Mouse (Mus musculus) adrenal gland, adult 8-10 months (tissue): ENCODE measurements around the gene Sgms1. TPM values are rescaled to one million over a fixed set of nuclear protein-coding genes. Genes with fewer than 3 reads are reported as not detected.

Experiments used
- DNase-seq: peaks from one replicate; pipeline ENCODE4 v3.0.0; 2022
- total RNA-seq, 4 experiments: library from RNA; stranded (reverse); gene quantifications; 2 replicates each; pipeline ENCODE4 v1.2.4; 2022

Gene Sgms1
- total RNA-seq, 4 experiments from 2014 or later = 96.1 to 103 (median 101) TPM

DNA sequence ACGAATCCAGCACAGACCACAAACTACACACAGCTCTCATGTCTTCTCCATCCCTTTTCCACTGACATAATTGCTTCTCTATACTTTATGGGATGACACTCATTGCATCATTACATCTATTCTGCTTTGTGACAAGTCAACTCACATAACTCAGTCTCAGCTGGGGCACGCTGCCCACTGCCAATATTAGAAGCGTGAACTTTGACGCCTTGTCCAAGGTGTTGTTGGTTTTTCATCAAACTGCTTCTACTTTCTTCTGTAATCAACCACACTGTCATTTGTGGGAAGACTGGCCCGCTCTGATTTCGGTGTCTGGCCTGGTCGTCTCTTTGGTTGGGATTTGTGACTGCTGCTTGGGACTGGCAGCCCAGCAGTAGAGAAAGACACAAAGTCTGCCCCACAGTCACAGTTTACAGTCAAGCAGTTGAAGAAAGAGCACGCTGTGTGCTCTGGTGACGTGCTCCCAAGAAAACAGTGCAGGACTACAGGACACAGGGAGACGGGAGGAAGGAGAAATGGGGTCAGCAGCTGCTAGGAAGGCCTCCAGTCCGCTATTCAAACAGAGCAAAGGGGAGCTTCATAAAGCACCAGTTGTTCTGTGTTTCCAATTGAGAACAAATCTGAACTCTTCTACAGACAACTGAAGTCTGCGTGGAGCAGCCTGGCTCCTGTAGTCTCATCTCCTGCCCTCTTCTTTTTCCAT lies 120.2 kb downstream of the Sgms1 start:
- DNase-seq = no peak

DNA sequence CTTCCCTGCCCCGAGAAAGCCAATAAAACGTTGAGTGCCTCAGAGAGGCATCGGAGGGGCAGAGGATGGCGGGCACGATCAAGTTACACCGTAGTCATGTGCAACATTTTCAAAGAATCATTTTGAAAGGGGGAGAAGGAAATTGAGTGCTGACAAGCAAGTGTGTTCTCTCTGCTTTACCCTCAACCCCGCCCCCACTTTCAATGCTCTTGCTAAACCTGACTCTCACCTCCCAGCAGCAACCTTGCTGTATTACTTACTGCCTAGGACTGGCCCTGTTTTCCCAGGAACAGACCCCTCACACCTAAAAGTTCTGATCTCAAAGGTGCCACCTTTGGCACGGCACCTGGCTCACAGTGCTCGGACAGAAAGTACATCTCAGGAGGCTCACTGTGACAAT lies 121.0 kb downstream of the Sgms1 start:
- no peak for DNase-seq

DNA sequence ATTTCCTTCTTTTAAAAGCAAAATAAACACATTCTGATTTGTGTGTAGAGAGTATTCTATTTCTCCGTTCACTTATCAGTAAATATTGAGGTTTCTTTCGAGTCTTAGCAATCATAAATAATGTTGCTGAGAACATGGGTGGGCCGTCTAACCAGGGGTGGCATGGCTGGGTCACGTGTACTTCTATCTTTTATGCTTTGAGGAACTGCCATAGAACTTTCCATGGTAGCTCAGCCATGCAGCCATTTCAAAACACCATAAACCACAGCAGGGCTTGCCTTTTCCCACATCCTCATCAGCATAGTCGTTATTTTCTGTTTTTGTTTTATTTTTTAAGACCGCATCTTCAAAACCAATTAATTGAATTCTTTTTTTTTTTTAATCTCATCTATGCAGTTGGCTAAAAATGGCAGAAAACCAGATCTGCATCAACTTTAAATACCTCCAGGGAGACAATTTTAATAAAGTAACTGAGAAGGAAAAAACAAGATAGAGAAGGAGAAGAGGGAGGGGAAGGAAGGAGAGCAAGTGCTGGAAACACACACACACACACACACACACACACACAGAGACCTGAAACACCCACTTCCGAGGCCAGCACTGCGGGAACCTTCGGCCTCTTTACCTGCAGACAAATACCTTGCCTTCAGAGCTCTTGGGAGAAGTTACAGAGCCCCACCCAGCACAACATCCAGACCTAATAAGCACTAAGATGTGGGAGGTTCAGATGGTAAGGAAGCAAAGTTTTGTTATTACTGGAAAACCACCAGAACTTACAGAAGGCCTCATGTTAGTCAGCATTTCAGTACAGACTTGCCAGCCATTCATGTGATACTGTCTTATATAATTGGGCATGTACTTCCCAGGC lies 122.9 kb downstream of the Sgms1 start:
- no peak for DNase-seq

DNA sequence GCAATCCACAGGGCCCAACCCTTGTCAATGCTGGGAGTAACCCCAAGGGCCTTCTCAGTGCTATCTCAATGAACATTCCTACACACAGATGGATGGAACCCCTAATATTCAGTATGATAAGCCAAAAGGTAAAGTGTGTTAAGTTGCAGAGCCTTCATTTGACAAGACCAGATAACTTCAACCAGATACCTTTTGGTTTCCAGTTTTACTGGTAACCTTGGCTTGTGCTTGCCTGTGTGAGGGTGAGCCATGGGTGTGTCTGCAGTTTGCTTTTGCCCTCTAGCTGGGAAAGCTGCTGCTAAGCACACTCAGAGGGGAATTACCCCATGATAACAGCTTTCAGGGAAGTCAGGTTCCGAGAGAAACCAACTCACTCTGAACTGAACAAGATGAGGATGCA lies 125.8 kb downstream of the Sgms1 start:
- no peak for DNase-seq

DNA sequence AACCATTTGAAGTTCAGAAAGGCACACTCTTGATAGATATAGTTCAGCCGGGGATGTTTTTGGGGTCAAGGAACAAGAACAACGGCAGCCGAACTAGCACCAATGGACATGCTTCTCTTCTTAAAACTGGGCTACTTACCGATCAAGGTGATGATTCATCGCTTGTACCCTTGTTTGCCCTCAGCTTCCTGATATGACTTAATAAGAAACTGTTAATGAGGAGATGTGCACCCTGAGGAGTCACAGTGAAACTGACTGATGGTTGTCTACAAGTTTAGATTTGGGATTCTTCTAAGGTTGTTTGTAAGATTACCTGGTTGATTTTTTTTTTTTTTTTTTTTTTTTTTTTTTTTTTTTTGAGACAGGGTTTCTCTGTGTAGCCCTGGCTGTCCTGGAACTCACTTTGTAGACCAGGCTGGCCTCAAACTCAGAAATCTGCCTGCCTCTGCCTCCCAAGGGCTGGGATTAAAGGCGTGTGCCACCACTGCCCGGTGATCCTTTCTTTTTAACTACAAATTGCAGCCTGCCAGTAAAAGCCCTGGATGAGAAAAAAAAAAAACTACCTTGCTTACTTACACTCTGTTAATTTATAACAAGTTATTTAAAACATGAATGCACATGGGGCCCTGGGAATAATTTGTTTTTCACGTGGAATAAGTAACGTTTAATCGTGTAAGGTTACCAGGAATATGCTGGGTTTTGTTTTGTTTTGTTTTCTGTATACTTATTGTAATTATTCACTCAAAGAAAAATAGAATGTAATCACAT lies 126.5 kb downstream of the Sgms1 start:
- DNase-seq = no peak

DNA sequence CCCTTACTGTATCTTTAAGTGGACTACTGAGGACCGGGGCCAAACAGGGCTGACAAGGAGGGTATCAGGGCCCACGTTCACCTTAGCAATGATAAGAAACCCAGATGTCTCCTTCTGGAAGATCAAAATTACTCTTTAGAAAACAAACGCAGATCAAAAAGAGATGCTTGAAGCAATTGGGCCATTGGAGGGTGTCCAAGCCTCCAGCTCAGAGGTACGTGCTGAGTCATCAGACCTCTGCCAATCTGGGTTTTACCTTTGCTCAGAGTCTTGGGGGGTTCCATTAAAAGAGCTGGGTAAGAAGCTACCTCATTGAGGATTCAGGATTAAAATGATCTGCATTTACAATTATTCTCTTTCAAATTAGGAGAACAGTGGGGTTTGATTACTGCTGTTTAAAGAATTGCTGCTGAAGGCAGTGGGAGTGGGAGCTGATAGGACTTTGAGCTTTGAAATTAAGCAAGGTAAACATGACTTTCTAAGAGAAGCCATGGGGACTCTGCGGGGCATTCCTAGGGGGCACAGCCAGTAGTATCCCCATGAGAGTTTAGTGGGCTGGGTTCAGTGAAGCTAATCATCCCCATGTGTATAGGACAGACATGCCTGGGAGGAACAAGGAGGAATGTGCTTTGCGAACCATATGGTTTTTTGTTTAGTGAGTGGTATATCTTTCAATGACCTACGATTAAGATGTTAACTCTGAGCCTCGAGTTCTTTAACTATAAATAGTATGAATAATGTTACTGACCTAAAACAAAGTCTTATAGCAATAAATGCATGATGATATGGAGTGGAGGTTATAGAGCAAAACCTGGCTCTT lies 128.4 kb downstream of the Sgms1 start:
- no peak for DNase-seq

DNA sequence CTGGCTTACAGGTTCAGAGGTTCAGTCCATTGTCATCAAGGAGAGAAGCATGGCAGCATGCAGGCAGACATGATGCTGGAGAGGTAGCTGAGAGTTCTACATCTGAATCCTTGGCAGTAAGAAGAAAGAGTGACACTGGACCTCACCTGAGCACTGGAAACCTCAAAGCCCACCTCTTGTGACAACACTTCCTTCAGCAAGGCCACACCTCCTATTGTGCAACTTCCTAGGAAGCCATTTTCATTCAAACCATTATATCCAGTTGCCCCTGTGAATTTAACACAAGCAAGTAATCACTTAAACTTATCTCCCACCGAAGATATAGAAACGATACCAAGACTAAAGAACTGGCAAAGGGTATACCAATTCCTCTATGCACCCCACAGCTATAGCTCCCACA lies 129.7 kb downstream of the Sgms1 start:
- DNase-seq = no peak

DNA sequence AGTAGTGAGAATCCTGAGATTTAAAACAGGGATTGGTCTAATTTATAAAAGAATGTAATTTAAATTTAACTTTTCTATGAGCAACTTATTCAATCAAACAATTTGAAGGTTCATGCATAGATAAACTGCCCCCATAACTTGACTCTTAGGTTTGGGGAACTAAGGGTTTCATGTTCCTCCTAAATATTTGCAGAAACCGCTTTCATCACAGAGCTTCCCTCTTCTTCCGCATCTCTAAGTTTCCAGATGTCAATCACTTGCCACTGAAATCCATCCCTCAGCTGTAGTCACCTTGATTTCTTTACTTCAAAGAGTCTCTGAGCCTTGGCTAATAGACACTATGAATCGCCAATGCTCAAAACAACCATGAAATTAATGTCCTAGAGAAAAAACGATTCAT lies 130.5 kb downstream of the Sgms1 start:
- no peak for DNase-seq

DNA sequence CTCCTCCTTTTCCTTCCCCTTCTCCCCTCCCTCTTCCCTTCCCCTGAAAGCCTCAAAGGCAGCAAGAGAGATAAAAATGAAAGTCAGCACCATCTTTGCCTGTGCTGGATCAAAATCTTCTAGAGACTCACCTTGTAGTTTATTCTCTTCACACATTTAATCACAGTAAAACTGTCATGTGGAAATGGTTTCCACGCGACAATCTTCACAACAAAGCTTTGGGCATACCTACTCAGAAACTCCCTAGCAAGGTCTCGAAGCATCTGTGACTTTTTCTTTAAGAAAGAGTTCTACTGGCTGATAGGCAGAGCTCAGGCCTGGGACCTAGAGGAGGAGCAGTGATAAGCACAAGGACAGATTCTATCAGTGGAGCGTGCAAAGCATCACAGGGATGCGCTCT lies 131.4 kb downstream of the Sgms1 start:
- DNase-seq = no peak

DNA sequence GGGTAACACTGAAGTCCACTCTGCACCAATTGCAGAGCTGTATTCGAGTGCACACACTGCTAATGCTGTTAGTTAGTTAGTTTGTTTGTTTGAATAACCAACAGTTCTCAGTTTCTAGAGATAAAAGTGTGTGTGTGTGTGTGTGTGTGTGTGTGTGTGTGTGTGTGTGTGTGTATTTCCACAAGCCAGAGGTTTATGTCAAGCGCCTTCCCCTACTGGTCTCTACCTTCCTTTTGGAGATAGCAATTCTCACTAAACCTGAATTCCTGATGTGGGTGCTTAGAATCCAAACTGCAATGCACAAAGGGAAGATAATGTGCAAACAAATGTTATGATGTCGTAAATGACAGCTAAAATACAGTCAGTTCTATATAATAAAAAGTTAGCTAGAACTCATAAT lies 131.9 kb downstream of the Sgms1 start:
- no peak for DNase-seq

DNA sequence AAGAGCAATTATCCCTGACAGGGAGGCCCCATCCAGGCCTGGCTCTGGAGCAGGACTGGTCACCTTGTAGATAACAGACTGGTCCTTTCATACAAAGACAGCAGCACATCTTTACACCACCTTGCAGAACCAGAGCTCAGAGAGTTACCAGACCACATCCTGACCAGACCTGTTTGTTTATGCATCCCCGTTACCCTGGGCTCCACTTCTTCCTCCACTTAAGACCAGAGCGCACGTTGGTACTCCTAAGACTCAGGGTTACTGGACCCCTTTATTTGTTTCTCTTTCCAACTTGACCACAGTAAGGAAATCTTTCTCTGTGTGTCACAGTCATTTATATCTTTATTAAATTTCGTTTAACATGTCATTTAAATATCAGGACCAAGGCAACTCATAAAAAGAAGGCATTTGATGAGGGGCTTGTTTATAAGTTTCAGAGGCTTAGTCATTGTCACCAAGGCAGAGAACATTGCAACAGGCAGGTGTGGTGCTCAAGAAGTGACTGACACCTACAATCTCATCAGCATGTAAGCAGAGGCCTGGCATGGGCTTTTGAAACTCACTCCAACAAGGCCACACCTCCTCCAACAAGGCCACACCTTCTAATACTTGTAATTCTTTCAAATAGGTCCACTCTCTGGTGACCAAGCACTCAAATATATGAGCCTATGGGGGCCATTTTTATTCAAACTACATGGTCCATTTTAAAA lies 132.7 kb downstream of the Sgms1 start:
- DNase-seq = no peak

DNA sequence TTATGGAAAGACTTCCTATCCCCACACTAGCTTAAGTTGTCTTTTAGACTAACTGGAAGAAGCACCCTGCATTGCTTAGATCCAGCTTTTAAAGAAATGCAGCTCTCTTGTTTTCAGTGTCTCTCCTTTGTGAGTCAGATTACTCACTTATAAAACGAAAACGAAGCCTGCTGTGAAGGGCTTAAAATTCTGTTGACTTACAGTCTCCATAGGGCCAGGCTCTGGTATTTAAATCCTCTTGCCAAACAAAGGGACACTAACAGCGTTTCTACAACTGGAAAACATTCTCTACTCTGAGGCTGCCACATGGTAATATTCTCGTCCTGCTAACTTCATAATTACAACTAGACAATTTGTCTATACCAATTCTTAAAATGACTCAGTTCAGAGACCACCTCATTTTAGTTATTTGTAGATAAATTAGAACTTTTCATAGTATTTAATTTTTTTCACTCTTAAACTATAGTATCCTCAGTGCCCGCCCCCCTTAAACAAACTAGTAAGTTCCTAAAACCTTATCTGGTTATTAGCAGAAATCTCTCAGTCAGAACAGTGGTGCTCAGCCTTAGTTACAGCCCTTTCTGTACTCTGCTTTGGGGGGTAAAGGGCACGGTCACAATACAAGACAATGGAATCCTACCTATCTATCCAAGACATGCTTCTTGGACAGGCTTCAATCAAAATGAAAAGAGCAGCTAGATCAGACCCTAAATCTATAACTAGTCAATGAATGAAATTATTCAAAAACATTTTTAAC lies 133.9 kb downstream of the Sgms1 start:
- no peak for DNase-seq

DNA sequence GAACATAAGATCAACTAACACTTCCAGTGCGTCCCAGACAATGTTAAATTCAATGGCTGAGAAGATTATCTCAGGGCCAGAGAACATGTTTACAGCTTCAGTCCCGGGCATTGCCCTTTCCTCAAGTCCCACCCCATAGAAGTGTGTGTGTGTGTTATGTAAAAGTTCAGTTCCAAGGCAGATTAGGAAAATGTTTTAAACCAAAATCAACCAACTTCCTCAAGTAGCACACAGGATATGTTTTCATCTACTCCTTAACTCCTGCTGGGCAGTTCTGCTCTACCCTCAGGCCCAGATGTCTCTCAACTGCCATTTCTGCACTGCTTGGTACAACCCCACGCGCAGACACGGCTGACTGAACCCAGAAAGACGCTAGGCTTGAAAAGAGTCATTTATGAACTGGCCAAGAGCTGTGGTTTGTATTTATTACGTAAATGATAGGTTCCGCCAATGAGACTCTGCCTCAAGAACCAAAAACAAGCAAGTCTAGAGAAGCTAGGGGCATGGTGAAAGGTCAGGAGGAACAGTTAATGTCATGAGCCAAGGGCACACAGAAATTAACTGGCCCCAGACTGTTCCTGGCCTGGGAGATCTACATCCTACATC lies 134.7 kb downstream of the Sgms1 start:
- DNase-seq = no peak

DNA sequence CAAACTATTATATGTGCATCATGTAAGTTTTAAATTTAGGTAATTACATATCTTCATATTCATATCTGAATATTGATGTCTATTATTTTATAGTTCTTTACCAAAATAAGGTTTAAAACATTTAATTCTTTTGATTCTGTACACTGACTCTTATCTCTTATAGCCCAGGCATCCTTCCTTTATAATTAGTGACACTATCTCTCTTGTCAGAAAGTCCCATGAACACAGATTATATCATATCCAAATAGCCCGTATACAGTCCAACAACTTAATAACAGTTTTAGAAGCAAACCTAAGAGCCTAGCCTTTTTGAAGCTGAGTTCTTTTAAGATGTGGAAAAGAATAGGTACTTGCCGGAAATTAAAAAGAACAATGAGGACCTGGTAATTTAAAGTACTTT lies 135.3 kb downstream of the Sgms1 start:
- no peak for DNase-seq

DNA sequence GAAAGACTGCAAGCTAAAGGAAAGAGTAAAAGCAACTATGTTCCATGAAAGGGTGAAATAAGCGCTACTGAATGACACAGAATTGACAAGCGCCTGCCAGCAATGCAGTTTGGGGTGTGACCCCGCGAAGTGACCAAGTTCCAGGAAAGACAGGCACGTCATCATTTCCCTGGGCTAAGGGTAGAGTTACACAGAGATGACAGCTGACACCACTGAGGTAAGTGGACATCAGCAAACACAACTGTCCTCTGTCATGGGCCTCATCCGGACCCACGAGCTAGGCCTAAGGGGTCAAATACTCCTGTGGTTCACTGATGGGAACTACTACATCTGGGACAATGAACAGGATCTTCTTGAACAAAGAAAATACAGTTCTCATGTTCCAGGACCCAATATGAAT lies 136.5 kb downstream of the Sgms1 start:
- no peak for DNase-seq

DNA sequence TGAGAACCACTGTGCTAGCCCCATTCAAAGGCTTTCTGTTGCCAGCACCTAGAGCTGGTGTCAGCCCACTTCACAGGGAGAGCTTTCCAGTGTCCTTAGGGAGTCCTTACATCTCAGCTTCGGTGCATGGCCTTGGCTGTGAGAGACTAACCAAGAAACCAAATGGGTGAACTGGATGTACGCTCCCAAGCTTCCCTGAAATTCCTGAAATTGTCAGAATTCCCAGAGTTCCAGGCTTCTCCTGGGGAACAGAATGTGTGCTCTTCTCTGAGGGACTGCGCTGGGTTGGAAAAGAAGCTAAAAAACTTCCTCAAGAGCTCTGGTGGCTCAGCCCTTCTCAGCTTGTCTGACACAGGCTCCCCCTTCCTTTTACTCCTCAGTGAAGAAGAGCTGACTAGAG lies 137.1 kb downstream of the Sgms1 start:
- DNase-seq = no peak

DNA sequence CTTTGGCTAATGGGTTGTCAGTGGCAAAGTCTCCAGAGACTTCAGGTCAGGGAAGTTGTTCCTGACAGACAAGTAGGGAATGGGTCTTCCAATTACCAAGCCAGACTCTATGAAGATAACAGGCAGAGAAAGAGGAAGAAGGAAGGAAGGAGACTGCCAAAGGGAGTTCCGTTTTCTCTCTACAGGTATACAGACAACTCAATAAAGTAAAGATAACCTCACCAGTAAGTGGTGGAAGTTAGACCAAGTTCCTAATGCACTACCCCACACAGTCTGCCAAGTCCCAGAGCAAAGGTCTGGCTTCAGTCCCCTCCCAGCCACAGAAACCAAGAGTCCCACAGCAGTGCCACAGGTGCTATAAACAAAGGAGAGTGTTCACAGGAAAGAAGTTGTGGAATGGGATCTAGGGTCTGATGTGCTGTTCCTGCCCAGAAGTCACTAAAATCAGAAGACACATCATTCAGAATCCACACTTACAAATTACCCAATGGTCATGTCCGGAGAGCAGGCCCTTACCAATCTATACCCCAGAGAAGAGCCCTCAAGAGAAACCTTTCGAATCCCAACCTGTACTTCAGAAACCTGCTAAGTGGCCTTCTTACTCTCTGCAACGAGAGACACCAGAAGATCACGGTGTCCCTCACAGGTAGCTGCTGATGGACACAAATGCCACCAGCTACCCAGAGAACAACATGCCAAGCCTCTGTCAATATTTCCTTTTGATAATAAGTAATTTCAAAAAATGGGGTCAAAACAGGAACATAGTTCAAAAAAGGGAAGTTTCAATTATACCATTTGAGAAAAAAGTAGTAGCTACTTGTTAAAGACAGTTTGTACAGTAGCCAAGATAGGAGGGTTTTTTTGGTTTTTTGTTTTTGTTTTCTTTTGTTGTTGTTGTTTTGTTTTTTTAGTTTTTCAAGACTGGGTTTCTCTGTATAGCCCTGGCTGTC lies 140.1 kb downstream of the Sgms1 start:
- DNase-seq = no peak

DNA sequence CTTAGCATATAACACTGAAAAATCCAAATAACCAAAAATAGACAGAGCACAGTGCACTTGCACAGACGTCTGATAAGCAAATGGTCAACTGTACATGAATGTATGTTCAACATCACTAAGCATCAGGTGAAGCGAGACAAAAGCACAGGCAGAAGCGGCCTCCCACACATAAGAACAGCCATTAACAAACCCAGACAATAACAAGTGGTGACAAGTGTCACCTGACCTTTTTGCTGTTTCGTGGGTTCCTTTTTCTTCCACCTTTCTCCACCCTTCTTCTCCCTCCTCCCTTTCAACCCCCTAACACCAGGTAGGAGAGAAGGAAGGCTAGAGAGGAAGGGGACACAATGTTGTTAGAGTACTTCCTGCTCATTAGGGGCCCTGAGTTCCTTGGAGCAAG lies 144.6 kb downstream of the Sgms1 start:
- no peak for DNase-seq

DNA sequence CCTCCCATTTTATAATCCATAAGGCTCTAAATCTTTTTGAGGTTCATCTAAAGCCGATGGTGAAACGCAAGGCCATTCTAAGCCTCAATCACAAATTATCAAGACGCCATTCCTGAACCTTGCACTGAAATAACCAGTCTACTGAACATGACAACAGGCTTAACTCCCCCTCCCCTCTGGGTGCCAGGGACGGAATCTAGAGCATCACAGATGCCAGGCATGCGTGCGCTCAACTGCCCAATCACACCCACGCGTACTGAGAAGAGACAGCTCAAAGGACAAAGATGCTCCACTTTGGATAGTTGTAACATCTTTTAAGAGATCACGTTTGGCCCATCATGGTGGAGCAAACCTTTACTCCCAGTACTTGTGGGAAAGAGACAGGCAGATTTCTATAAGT lies 146.3 kb downstream of the Sgms1 start:
- no peak for DNase-seq
